Mouse (Mus musculus): Measurements from ENCODE around the gene Plcd3. TPM values are rescaled to one million over a fixed set of nuclear protein-coding genes. Genes with fewer than 3 reads are reported as not detected.

Gene Plcd3
- polyA plus RNA-seq, 1 experiment from 2014 or later, result 0.86 TPM

DNA sequence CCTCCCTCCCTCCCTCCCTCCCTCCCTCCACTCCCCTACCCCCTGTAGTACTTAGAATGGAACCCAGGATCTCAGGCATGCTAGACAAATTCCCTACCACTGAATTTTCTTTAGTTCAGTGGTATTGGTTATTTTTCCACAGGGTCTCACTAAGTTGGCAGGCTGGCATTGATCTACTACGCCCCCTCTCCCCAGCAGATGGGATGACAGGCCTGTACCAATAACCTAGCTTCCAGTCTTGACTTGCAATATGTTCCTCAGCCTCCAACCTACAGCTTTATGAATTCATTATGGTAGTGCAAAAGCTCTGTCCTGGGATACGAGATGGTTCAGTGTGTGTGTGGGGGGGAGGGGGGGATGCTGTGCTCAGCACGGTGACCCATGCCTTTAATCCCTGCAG is 77.5 kb downstream of the Plcd3 start:
- Histone ChIP-seq H3K4me1 (replicated peaks; ENCODE audit: control insufficient read depth, insufficient read depth, low read length) (no peaks in the 10 kb centered on the region), H3K4me3 (ENCODE audit: low read depth, low read length) (no peak overlapping the region), H3K9ac (ENCODE audit: low read length) (no peak overlapping the region), H3K27ac (ENCODE audit: low read depth, low read length) (no peak overlapping the region), H3K27me3 (ENCODE audit: control insufficient read depth, insufficient read depth, low read length) (no peaks in the 10 kb centered on the region), H3K36me3 (ENCODE audit: control insufficient read depth, insufficient read depth, low read length) (no peaks in the 10 kb centered on the region; the same call in 1 of the 2 replicates), H3K4me2 (ENCODE audit: low read depth, low read length, severe bottlenecking) (no peak overlapping the region), H3K9me3 (ENCODE audit: control insufficient read depth, low read length) (no peaks in the 10 kb centered on the region)
- 91% methylated on average over 3 of the region's 3 CpGs for WGBS
- no peak for ATAC-seq (replicated peaks; ENCODE audit: low FRiP score)
- no peak for DNase-seq (ENCODE audit: low spot score)

DNA sequence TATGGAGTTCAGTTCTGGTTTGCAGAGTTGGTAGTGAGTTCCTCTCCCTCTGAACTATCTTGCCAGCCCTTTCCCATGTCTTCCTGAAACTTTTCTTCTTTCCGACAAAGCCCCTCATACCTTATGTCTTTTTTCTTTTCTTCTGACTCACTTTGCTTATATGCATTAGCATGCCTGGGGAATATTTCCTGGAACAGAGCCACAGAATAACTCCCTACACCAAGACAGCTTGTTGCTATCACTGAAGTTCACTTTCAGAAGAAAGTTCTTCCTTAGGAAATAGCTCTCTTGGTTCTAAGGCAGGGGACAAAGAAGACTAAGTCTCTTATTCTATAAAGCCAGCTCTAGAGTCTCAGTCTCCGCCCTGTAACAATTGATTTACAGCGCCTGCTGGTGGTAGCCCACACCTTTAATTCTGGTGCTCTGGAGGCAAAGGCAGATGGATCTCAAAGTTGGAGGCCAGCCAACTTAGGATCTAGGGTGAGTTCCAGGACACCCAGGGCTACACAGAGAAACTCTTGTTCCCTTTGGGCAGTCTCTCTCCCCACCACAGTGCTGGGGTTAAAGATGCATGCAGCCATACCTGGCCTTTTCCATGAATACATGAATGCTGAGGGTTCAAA is 80.6 kb downstream of the Plcd3 start:
- ATAC-seq (replicated peaks; ENCODE audit: low FRiP score), result no peak
- H3K4me1 ChIP-seq (replicated peaks; ENCODE audit: control insufficient read depth, insufficient read depth, low read length), result peaks cover under 1% of the 10 kb centered on the region; the same call in 1 of the 2 replicates
- no peak overlapping the region for H3K4me2 ChIP-seq (ENCODE audit: low read depth, low read length, severe bottlenecking)
- no peaks in the 10 kb centered on the region for H3K27me3 ChIP-seq (ENCODE audit: control insufficient read depth, insufficient read depth, low read length)
- H3K9ac ChIP-seq (ENCODE audit: low read length), result no peak overlapping the region
- H3K4me3 ChIP-seq (ENCODE audit: low read depth, low read length), result no peak overlapping the region
- H3K9me3 ChIP-seq (ENCODE audit: control insufficient read depth, low read length), result no peaks in the 10 kb centered on the region
- no peak overlapping the region for H3K27ac ChIP-seq (ENCODE audit: low read depth, low read length)
- no peaks in the 10 kb centered on the region; the same call in 1 of the 2 replicates for H3K36me3 ChIP-seq (ENCODE audit: control insufficient read depth, insufficient read depth, low read length)
- 64% methylated on average over 3 of the region's 3 CpGs for WGBS
- no peak for DNase-seq (ENCODE audit: low spot score)

Other genes starting within 250 kb of the Plcd3 start
- gene Eftud2, start 220.7 kb downstream of the Plcd3 start, polyA plus RNA-seq (2014; fragmentation: Nextera tagmentation; extraction: Ambion mirVana), result 317 and 330 TPM in 2 replicates
- gene Ccdc103, start 220.5 kb downstream of the Plcd3 start, polyA plus RNA-seq (2014; fragmentation: Nextera tagmentation; extraction: Ambion mirVana), result 2.3 and 3.5 TPM in 2 replicates
- not detected in 2 replicates for gene Fam187a, start 216.5 kb downstream of the Plcd3 start, polyA plus RNA-seq (2014; fragmentation: Nextera tagmentation; extraction: Ambion mirVana)
- 0.09 TPM in 1 of 2 replicates, not detected in the other for gene Gfap, start 200.7 kb downstream of the Plcd3 start, polyA plus RNA-seq (2014; fragmentation: Nextera tagmentation; extraction: Ambion mirVana)
- 13.0 and 13.3 TPM in 2 replicates for gene Kif18b, start 176.5 kb downstream of the Plcd3 start, polyA plus RNA-seq (2014; fragmentation: Nextera tagmentation; extraction: Ambion mirVana)
- 3.9 and 4.5 TPM in 2 replicates for gene C1ql1, start 155.0 kb downstream of the Plcd3 start, polyA plus RNA-seq (2014; fragmentation: Nextera tagmentation; extraction: Ambion mirVana)
- 53.8 and 58.6 TPM in 2 replicates for gene Nmt1, start 73.5 kb downstream of the Plcd3 start, polyA plus RNA-seq (2014; fragmentation: Nextera tagmentation; extraction: Ambion mirVana)
- gene Dcakd, start 73.3 kb downstream of the Plcd3 start, polyA plus RNA-seq (2014; fragmentation: Nextera tagmentation; extraction: Ambion mirVana), result 276 and 295 TPM in 2 replicates
- gene Acbd4, start within 50 bp of the Plcd3 start, polyA plus RNA-seq (2014; fragmentation: Nextera tagmentation; extraction: Ambion mirVana), result 7.8 and 8.1 TPM in 2 replicates
- gene Hexim1, start 14.6 kb upstream of the Plcd3 start, polyA plus RNA-seq (2014; fragmentation: Nextera tagmentation; extraction: Ambion mirVana), result 3.9 and 4.6 TPM in 2 replicates
- gene Hexim2, start 30.8 kb upstream of the Plcd3 start, polyA plus RNA-seq (2014; fragmentation: Nextera tagmentation; extraction: Ambion mirVana), result 8.7 and 9.2 TPM in 2 replicates
- gene Fmnl1, start 69.4 kb upstream of the Plcd3 start, polyA plus RNA-seq (2014; fragmentation: Nextera tagmentation; extraction: Ambion mirVana), result 0.76 and 1.8 TPM in 2 replicates
- 0.23 and 0.32 TPM in 2 replicates for gene 1700023F06Rik, start 106.9 kb upstream of the Plcd3 start, polyA plus RNA-seq (2014; fragmentation: Nextera tagmentation; extraction: Ambion mirVana)
- gene Spata32, start 116.8 kb upstream of the Plcd3 start, polyA plus RNA-seq (2014; fragmentation: Nextera tagmentation; extraction: Ambion mirVana), result not detected in 2 replicates
- gene Map3k14, start 165.8 kb upstream of the Plcd3 start, polyA plus RNA-seq (2014; fragmentation: Nextera tagmentation; extraction: Ambion mirVana), result 3.8 and 4.6 TPM in 2 replicates

All from forebrain, embryonic 11.5 days (tissue).